Mouse (Mus musculus) intestine, embryonic 15.5 days (tissue): Measurements from ENCODE around the gene Sema6b. TPM values are rescaled to one million over a fixed set of nuclear protein-coding genes. Genes with fewer than 3 reads are reported as not detected.
"Not testable (repeated sequence)": the region's sequence is repeated elsewhere in the genome, so short reads cannot be mapped to it uniquely, and the experiment has no call there.

Source experiments
- ATAC-seq: fragments of 200-750 bp; cut with Nextera tagmentation; 2 replicates; pipeline ENCODE4 v1.8.0; 2017; ENCODE audit warnings: moderate TSS enrichment, moderate library complexity
- H3K27ac ChIP-seq: fragments of 300-500 bp; sonication (generic); 2 replicates; pipeline ENCODE4 v1.5.1; 2015; ENCODE audit warnings: mild to moderate bottlenecking, inconsistent platforms
- H3K27me3 ChIP-seq: fragments of 300-500 bp; sonication (generic); replicated peaks from 2 replicates; pipeline ENCODE4 v1.6.1; 2015; ENCODE audit warnings: inconsistent platforms
- H3K36me3 ChIP-seq: fragments of 300-500 bp; sonication (generic); 2 replicates; pipeline ENCODE4 v1.6.1; 2015; ENCODE audit warnings: inconsistent platforms
- H3K4me1 ChIP-seq: fragments of 300-500 bp; sonication (generic); replicated peaks from 2 replicates; pipeline ENCODE4 v1.6.1; 2015; ENCODE audit warnings: inconsistent platforms
- H3K4me2 ChIP-seq: fragments of 300-500 bp; sonication (generic); replicated peaks from 2 replicates; pipeline ENCODE4 v1.6.1; 2015; ENCODE audit warnings: mild to moderate bottlenecking, inconsistent platforms
- H3K4me3 ChIP-seq: fragments of 300-500 bp; sonication (generic); replicated peaks from 2 replicates; pipeline ENCODE4 v1.5.1; 2015; ENCODE audit warnings: inconsistent platforms
- H3K9ac ChIP-seq: fragments of 300-500 bp; sonication (generic); 2 replicates; pipeline ENCODE4 v1.6.1; 2015; ENCODE audit warnings: inconsistent platforms
- H3K9me3 ChIP-seq: fragments of 300-500 bp; sonication (generic); 2 replicates; pipeline ENCODE4 v1.6.1; 2016; ENCODE audit warnings: inconsistent platforms
- WGBS: fragments of 180-500 bp; shearing (Covaris S2); methylation state at CpG from one replicate; pipeline ENCODE4 v1.1.7; 2015; 5-methylcytosine and 5-hydroxymethylcytosine counted together
- polyA plus RNA-seq: library from polyadenylated mRNA; unstranded; fragments of >200 nt; fragmentation: Nextera tagmentation; extraction: Ambion mirVana; gene quantifications from 2 replicates; pipeline ENCODE4 v1.2.1, GENCODE M21; 2015

Sema6b gene
- polyA plus RNA-seq, 1 experiment from 2014 or later = 1.4 TPM

DNA sequence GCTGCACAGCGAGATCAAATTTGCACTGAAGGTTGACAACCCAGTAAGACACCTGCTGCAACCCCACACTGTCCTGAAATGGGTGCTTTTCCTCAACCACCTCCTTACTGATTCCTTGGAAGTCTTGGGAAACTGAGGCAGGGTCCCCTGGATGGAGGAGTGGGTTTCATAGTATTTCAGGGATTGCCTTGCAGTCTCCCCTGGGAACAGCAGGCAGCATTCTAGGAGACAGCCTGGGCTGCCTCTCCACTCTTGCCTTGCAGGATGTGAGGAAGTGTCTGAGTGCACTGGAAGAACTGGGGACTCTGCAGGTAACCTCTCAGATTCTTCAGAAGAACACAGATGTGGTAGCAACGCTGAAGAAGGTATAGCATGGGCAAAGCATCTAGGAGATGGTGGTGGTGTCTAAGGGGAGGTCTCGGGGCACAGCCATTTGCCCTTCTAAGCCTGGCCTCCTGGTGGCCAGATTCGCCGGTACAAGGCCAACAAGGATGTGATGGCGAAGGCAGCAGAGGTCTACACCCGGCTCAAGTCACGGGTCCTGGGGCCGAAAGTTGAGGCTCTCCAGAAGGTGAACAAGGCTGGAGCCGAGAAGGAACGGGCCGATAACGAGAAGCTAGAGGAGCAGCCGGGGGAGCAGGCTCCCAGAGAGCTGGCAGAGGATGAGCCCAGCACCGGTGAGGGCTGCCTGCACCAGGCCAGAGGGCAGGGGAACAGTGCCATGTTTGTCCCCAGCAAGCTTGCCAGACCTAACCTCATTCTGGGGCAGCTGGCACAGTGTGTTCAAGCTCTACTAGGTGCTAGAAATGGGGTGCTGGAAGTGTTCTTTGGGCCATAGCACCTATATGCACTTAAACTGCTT lies 41.2 kb downstream of the Sema6b start:
- H3K27ac ChIP-seq = no peak overlapping the region
- no peak overlapping the region for H3K9ac ChIP-seq
- no peaks in the 10 kb centered on the region for H3K9me3 ChIP-seq
- H3K27me3 ChIP-seq = no peaks in the 10 kb centered on the region
- no peak overlapping the region for H3K4me2 ChIP-seq
- no peak overlapping the region for H3K4me3 ChIP-seq
- peaks cover 50% of the 10 kb centered on the region for H3K36me3 ChIP-seq
- ATAC-seq = no peak
- 90% methylated on average over 15 of the region's 15 CpGs for WGBS
- H3K4me1 ChIP-seq = no peaks in the 10 kb centered on the region

DNA sequence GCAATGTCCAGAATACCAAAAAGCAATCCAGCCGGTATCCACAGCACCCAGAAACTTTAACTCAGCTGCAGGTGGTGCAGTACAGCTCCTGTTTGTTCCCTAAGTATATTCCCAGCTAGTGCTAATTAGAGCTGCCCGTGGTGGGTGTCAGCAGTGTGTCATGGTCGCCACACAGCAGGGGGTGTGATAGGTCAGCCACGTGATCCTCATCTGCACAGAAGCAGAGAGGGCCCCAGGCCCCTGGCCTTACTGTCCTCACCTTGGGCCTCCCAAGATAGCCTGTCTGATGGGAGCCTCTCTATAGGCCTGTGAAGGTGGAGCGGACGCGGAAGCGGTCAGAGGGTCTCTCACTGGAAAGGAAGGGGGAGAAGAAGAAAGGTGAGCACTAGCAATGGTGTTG lies 42.0 kb downstream of the Sema6b start:
- no peak overlapping the region for H3K4me2 ChIP-seq
- H3K4me1 ChIP-seq = no peaks in the 10 kb centered on the region
- no peaks in the 10 kb centered on the region for H3K9me3 ChIP-seq
- no peak overlapping the region for H3K4me3 ChIP-seq
- no peak overlapping the region for H3K27ac ChIP-seq
- WGBS = 96% methylated on average over 8 of the region's 8 CpGs
- no peaks in the 10 kb centered on the region for H3K27me3 ChIP-seq
- no peak for ATAC-seq
- H3K9ac ChIP-seq = no peak overlapping the region
- H3K36me3 ChIP-seq = peaks cover 53% of the 10 kb centered on the region

DNA sequence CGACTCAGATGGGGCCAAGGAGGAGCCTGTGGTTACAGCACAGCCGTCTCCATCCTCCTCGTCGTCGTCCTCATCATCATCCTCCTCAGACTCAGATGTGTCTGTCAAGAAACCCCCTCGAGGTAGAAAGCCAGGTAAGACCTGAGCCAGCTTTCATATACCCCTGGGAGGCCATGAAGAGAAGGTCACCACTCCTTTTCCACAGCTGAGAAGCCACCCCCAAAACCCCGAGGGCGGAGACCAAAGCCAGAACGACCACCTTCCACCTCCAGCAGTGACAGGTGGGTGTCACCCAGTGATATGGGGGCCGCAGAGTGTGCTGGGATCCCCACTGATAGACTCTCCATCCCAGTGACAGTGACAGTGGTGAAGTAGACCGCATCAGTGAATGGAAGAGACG lies 43.3 kb downstream of the Sema6b start:
- no peak overlapping the region for H3K4me3 ChIP-seq
- no peak overlapping the region for H3K4me2 ChIP-seq
- H3K9me3 ChIP-seq = no peaks in the 10 kb centered on the region
- WGBS = 90% methylated on average over 12 of the region's 12 CpGs
- H3K4me1 ChIP-seq = no peaks in the 10 kb centered on the region
- H3K9ac ChIP-seq = no peak overlapping the region
- no peak for ATAC-seq
- H3K27me3 ChIP-seq = no peaks in the 10 kb centered on the region
- H3K27ac ChIP-seq = no peak overlapping the region
- H3K36me3 ChIP-seq = peaks cover 49% of the 10 kb centered on the region

DNA sequence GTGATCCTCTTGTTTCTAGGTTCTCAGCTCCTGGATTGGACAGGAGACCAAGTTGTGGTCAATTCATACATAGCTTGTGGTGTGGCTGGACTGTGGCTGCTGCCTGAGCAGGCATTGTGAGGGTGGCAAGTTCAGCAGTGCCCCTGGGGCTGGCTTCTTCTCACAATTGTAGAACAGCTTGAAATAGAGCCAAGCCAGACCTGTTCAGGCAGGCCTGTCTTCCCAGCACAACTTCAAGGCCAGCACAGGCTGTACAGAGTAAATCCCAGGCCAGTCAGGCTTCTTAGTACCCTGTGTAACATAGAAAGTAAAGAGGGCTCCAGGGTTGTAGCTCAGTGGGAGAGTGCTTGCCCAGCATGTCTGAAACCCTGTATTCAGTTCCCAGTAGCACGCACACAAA lies 47.3 kb downstream of the Sema6b start:
- Histone ChIP-seq H3K9me3 (no peaks in the 10 kb centered on the region), H3K36me3 (peaks cover 28% of the 10 kb centered on the region), H3K27me3 (no peaks in the 10 kb centered on the region), H3K4me2 (no peak overlapping the region), H3K4me1 (no peaks in the 10 kb centered on the region), H3K9ac (no peak overlapping the region), H3K4me3 (no peak overlapping the region), H3K27ac (no peak overlapping the region)
- WGBS = 97% methylated on average over 1 of the region's 1 CpGs
- ATAC-seq = no peak

DNA sequence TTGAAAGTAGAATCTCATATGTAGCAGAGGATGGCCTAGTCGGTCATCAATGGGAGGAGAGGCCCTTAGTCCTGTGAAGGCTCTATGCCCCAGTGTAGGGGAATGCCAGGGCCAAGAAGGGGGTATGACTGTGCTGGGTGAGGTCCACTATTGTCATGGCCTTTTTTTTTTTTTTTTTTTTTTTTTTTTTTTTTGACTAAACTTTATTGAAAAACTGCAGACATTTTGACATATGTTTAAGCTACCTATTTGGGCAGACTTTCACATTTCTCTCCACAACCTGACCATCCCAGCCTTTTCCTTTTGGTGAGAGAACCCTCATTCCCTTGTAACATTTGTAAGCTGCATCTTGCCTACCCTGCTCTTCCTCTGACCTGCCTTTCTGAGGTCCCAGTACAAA lies 47.8 kb downstream of the Sema6b start:
- H3K9ac ChIP-seq = no peak overlapping the region
- no peaks in the 10 kb centered on the region for H3K27me3 ChIP-seq
- H3K9me3 ChIP-seq = no peaks in the 10 kb centered on the region
- H3K4me3 ChIP-seq = no peak overlapping the region
- ATAC-seq = no peak
- WGBS = 67% methylated on average over 1 of the region's 1 CpGs
- H3K4me1 ChIP-seq = no peaks in the 10 kb centered on the region
- no peak overlapping the region for H3K27ac ChIP-seq
- no peak overlapping the region for H3K4me2 ChIP-seq
- H3K36me3 ChIP-seq = peaks cover 24% of the 10 kb centered on the region

DNA sequence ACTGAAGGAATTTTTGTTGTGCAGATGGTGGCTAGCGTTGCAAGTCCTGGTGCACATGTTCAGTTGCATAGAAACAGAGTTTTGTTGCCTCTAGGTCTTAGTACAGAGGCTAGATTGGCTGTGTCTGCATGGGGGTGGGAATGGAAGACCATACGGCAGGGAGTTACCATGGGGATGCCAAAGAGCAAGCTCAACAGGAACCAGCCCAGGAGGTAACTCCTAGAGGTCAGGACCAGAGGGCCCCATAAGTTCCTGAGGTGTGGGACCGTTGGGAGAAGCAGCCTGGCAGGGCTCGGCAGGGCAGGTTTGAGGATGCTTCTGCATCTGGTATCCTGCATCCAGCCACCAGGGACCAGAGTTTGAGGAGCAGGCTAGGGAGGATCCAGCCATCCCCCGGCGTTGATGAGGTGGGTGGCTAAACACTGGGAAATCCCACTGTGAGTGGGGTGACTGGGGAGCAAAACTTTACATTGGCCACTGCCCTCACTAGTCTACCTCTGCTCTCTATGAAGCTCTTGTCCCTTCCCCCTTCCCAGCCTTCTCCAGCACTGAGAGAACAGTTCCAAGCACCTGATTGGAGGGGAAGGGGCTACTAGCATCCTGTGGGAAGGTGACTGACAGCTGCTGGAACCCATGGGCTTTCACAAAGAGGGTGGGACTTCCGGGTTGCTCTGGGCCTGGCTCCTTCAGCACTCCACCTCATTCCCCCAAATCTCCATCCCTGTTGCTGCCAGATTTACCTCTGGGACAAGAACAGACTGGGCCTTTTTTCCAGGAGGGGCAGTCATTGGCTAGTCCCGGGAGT lies 59.2 kb downstream of the Sema6b start:
- H3K4me1 ChIP-seq = peaks cover 17% of the 10 kb centered on the region
- H3K4me2 ChIP-seq = peak overlapping the region; percentile 95
- no peaks in the 10 kb centered on the region for H3K27me3 ChIP-seq
- H3K9me3 ChIP-seq = no peaks in the 10 kb centered on the region
- H3K36me3 ChIP-seq = peaks cover 15% of the 10 kb centered on the region
- 9% methylated on average over 8 of the region's 8 CpGs for WGBS
- no peak overlapping the region for H3K27ac ChIP-seq
- no peak for ATAC-seq
- H3K9ac ChIP-seq = peak overlapping the region; percentile 80
- peak overlapping the region; percentile 83 for H3K4me3 ChIP-seq

DNA sequence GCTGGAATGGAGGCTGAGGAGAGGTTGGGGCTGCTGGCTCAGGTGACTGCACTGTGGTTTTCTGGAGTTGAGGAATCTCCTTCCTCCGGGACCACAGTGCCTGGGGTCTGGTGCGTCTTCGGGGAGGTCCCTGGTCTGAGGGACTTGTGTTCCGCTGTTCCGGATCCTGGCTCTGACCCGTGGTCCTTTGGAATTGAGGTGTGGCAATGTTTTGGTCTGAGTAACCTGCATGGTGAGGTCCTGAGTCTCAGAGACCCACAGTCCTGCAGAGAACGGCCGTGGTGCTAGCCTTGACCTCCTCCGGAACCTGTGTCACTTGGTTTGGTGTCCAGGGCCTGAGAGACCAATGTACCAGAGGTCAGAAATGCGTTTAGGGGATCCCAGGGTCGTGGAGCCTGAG lies 60.2 kb downstream of the Sema6b start:
- Histone ChIP-seq H3K27ac (0 out of 2 replicates have a peak overlapping the region, but pooled peaks have one; percentile 58), H3K4me3 (peak overlapping the region; percentile 83), H3K9me3 (no peaks in the 10 kb centered on the region), H3K27me3 (no peaks in the 10 kb centered on the region), H3K36me3 (peaks cover 15% of the 10 kb centered on the region), H3K9ac (peak overlapping the region; percentile 80), H3K4me2 (peak overlapping the region; percentile 95), H3K4me1 (peaks cover 19% of the 10 kb centered on the region)
- WGBS = under 1% methylated on average over 11 of the region's 11 CpGs
- ATAC-seq = no peak; the same call in 1 of the 2 replicates

DNA sequence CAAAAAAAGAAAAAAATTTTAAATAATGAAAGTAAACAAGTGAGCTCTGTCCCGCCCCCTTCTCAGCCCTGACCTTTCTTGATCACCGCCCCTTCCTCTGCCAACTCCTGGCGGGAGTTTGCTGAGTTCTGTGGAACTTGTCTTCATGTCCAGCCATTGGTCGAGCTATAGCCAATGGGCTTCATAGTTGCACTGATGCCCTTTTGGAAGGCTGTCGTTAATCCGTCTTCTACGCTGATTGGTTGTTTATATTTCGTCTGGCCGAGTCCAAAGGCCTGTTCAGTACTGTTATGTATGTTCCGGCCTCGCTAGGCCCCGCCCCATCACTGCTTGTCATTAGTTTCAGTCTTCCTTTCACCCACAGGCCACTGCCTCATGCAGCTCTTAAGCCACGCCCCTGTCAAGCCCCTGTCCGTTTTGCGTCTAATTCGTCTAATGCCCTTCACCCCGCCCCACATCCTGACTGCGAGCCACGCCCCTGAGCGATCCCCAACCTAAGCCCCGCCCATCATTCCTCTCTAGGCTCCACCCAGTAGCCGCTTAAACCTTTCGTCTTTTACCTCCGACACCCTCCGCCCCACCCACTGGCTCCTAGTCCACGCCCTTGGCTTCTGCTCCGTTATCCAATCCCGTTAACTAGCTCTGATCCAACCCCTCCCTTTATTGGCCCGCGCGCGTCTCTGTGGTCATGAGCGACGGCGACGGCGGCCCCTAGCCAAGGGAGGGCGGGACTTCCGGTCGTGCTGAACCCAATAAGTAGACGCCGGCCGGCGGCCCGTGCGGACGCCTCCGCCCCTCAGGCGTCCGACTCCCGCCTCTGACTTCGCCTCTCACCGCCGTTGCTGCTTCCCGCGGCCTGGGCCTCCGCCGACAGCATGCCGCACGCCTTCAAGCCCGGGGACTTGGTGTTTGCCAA lies 61.0 kb downstream of the Sema6b start, which contains the start of gene Hdgfl2:
Gene Hdgfl2 (plus strand): TSS at position 755 of the 916 bp plus-strand sequence.
- Histone ChIP-seq H3K4me2 (peak within 1 kb of the TSS; percentile 95), H3K9ac (peak within 1 kb of the TSS; percentile 80), H3K4me3 (peak within 1 kb of the TSS; percentile 83), H3K9me3 (no peaks in the 10 kb centered on the region), H3K36me3 (peaks cover 10% of the 10 kb centered on the region), H3K27ac (peak within 1 kb of the TSS; percentile 58; the same call in 1 of the 2 replicates), H3K4me1 (peaks cover 22% of the 10 kb centered on the region), H3K27me3 (no peaks in the 10 kb centered on the region)
- ATAC-seq = peak; percentile 94
- WGBS = under 1% methylated on average over 61 of the region's 61 CpGs

DNA sequence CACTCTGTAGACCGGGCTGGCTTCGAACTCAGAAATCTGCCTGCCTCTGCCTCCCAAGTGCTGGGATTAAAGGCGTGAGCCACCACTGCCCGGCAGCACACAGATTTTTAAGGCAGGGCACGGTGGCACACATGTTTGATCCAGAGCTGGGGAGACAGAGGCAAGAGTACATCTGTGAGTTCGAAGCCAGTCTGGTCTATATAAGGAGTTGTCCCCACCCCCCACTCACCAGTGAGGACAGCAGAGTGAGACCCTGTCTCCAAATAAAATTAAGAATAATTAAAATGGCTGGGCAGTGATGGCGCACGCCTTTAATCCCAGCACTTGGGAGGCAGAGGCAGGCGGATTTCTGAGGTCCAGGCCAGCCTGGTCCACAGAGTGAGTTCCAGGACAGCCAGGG lies 61.8 kb downstream of the Sema6b start:
- H3K9ac ChIP-seq, H3K27me3 ChIP-seq, H3K27ac ChIP-seq, ATAC-seq, H3K9me3 ChIP-seq, H3K36me3 ChIP-seq: not testable (repeated sequence)
- Histone ChIP-seq H3K4me1 (peaks cover 26% of the 10 kb centered on the region), H3K4me2 (peak overlapping the region; percentile 95), H3K4me3 (peak overlapping the region; percentile 13; the same call in 1 of the 2 replicates)
- 65% methylated on average over 9 of the region's 9 CpGs for WGBS

DNA sequence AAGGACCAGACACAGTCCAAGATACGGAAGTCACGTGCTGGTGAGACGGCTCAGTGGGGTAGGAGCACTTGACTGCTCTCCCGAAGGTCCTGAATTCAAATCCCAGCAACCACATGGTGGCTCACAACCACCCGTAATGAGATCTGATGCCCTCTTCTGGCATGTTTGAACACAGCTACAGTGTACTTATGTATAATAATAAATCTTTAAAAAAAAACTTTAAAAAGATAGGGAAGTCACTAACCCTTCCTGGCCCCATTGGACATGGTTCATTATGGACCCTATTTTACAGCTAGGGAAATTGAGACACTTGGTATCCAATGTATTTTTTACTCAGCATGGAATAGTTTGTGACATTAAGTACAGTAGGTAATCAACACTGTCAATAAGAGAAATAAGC lies 62.6 kb downstream of the Sema6b start:
- no peak overlapping the region for H3K4me2 ChIP-seq
- no peak overlapping the region for H3K4me3 ChIP-seq
- H3K4me1 ChIP-seq = peaks cover 26% of the 10 kb centered on the region
- 88% methylated on average over 5 of the region's 5 CpGs for WGBS
- ATAC-seq = no peak
- no peak overlapping the region for H3K9ac ChIP-seq
- H3K27ac ChIP-seq = no peak overlapping the region
- H3K9me3 ChIP-seq = no peaks in the 10 kb centered on the region
- no peaks in the 10 kb centered on the region for H3K27me3 ChIP-seq
- peaks cover 7% of the 10 kb centered on the region for H3K36me3 ChIP-seq

DNA sequence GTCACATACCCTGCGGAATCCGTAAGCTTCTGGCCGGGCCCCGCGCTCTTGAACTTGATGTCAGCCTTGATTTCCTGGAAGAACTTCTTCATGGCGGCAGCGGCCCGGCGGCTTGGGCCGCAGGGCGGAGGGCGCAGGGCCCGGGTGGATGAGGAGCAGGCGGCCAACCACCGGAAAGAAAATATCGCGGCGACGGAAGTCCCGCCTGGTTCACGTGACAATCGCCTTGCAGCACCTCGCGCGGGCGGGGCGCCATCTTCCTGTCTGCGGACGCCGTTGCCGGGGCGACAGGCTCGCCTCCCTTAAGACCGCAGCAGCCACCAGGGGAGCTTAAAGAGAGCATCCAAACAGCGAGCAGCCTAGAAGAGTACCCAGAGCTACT lies 65.3 kb downstream of the Sema6b start, which contains the start of gene Ubxn6:
Gene Ubxn6 (minus strand): TSS at position 202 of the 382 bp plus-strand sequence.
- H3K4me3 ChIP-seq = peak within 1 kb of the TSS; percentile 85
- peak within 1 kb of the TSS; percentile 80 for H3K4me2 ChIP-seq
- peak within 1 kb of the TSS; percentile 75 for H3K9ac ChIP-seq
- H3K36me3 ChIP-seq = peaks cover 26% of the 10 kb centered on the region
- no peaks in the 10 kb centered on the region for H3K9me3 ChIP-seq
- ATAC-seq = peak; percentile 64
- H3K27me3 ChIP-seq = no peaks in the 10 kb centered on the region
- under 1% methylated on average over 35 of the region's 35 CpGs for WGBS
- peaks cover 9% of the 10 kb centered on the region for H3K4me1 ChIP-seq
- H3K27ac ChIP-seq = peak within 1 kb of the TSS; percentile 99
